Mouse (Mus musculus) right cerebral cortex, postnatal 14 days (tissue): Measurements from ENCODE around the gene Cd33.

Source experiments
- DNase-seq: peaks from one replicate; pipeline ENCODE4 v3.0.0; 2022

Cd33 gene

GRCm38 (mm10) chr7:43544225-43544977 lies at the start of gene Cd33:
Gene Cd33 (minus strand): TSS chr7:43544428.
- DNase-seq = no peak

- DNase-seq = no peak
These were observed 40.6 kb upstream of the Cd33 start for GRCm38 (mm10) chr7:43584790-43585189.

GRCm38 (mm10) chr7:43580526-43580925 lies 36.3 kb upstream of the Cd33 start:
- peak; percentile 21 for DNase-seq

GRCm38 (mm10) chr7:43579440-43580171 lies 35.4 kb upstream of the Cd33 start, which contains the start of gene Zfp719:
Gene Zfp719 (plus strand): TSS chr7:43579610.
- DNase-seq = peak; percentile 90

GRCm38 (mm10) chr7:43571216-43571615 lies 27.0 kb upstream of the Cd33 start:
- DNase-seq = no peak

- no peak for DNase-seq
These were observed 19.1 kb upstream of the Cd33 start for GRCm38 (mm10) chr7:43563300-43563699.

- no peak for DNase-seq
These were observed 18.4 kb upstream of the Cd33 start for GRCm38 (mm10) chr7:43562651-43563070.

- peak; percentile 87 for DNase-seq
These were observed 17.9 kb upstream of the Cd33 start, which contains the start of gene Zfp658 for GRCm38 (mm10) chr7:43562006-43562633. Gene Zfp658 (plus strand): TSS chr7:43562256.

GRCm38 (mm10) chr7:43556901-43557300 lies 12.7 kb upstream of the Cd33 start:
- DNase-seq = no peak

GRCm38 (mm10) chr7:43555351-43555750 lies 11.1 kb upstream of the Cd33 start:
- DNase-seq = no peak

- DNase-seq = no peak
These were observed 10.3 kb upstream of the Cd33 start for GRCm38 (mm10) chr7:43554550-43554949.

GRCm38 (mm10) chr7:43553153-43553552 lies 8.9 kb upstream of the Cd33 start:
- no peak for DNase-seq

GRCm38 (mm10) chr7:43548206-43548605 lies 4.0 kb upstream of the Cd33 start:
- no peak for DNase-seq

GRCm38 (mm10) chr7:43547666-43548065 lies 3.4 kb upstream of the Cd33 start:
- DNase-seq = no peak

- DNase-seq = no peak
These were observed 1.7 kb upstream of the Cd33 start for GRCm38 (mm10) chr7:43545656-43546545.

GRCm38 (mm10) chr7:43538524-43538923 lies 5.7 kb downstream of the Cd33 start:
- no peak for DNase-seq

- DNase-seq = no peak
These were observed 11.2 kb downstream of the Cd33 start for GRCm38 (mm10) chr7:43532936-43533505.

- DNase-seq = no peak
These were observed 13.9 kb downstream of the Cd33 start for GRCm38 (mm10) chr7:43530216-43530785.

- DNase-seq = no peak
These were observed 18.9 kb downstream of the Cd33 start for GRCm38 (mm10) chr7:43525313-43525712.

- DNase-seq = no peak
These were observed 21.5 kb downstream of the Cd33 start for GRCm38 (mm10) chr7:43522776-43523175.

- no peak for DNase-seq
These were observed 25.9 kb downstream of the Cd33 start for GRCm38 (mm10) chr7:43518341-43518740.

- no peak for DNase-seq
These were observed 29.2 kb downstream of the Cd33 start for GRCm38 (mm10) chr7:43515076-43515475.
